Comparison of ENCODE assay signal across 9 mouse cellular contexts in the genomic region with DNA sequence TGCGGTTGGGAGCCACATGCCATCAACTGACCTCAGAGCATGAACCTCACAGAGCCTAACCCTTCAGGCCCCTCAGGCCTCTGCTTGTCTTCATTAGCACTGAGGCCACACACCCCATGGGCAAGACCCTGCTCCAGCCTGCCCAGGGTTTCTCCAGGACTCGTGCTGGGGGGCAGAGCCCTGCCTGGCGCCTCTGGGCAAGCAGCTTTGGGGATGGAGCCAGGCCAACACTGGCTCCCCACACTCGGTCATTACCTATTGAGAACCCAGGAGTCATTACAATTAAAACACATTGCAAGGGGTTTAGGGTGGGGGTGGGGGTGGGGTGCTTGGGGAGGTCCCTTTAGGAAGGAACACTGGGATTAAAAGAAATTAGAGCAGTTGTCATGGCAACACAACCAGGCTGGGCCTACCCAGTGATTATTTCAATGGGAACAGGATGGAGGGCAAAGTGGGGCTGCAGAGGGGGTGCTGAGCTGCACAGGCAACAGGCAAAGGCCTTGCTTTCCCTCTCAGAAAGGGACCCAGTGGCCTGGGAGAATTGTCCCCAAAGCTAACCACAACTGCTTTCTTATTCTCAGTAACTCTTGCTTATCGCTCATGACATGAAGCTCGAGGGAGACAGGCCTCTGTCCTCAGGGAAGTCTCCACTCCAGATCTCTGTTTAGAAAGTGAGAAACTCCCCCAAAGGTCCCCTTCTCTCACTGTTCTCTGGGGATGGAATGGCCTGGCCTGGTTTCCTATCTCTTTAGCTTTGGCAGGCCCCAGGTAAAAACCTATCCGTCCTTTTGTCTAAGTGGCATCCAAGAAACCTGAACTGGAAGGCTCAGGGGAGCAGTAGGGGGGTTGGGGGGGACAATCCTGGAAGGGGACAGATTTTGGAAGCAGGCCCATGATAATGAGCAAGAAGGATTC.
A peak's percentile ranks its signal among the peaks of the same experiment; 100 is the strongest.
DNase-seq lines count a peak whose midpoint lies in the region; ATAC-seq lines count a peak whose summit lies in the region.
"Had no signal": no experiment of that assay in that cellular context is flagged by ENCODE, and none has a peak within 500 bp of the region (broad histone marks: within the 10 kb centered on the region; RNA-seq: fewer than 3 reads in every experiment).

No protein-coding gene starts in this region.

- no peak for DNase-seq in kidney, adult 18-20 months
- DNase-seq in right cerebral cortex, postnatal 36 days (ENCODE audit: low spot score in 2 of 2), result peak; percentile 25 to 29
- no peak for DNase-seq in heart, postnatal 4 days
- DNase-seq in cerebellum, postnatal 14 days, result no peak
- DNase-seq: kidney, adult 11 months had no signal

- H3K4me3 ChIP-seq in kidney, embryonic 15.5 days (replicated peaks), result no peak overlapping the region
- H3K4me3 ChIP-seq in hindbrain, embryonic 13.5 days, result no peak overlapping the region
- H3K4me3 ChIP-seq in limb, embryonic 12.5 days (replicated peaks), result no peak overlapping the region

- peaks cover 46% of the 10 kb centered on the region for H3K4me1 ChIP-seq in kidney, embryonic 15.5 days
- peaks cover 47% of the 10 kb centered on the region for H3K4me1 ChIP-seq in hindbrain, embryonic 13.5 days (replicated peaks)
- H3K4me1 ChIP-seq in limb, embryonic 12.5 days (replicated peaks), result peaks cover 67% of the 10 kb centered on the region

- 72% methylated on average over 7 of the region's 7 CpGs for WGBS in kidney, embryonic 15.5 days
- WGBS in hindbrain, embryonic 13.5 days, result 28% methylated on average over 7 of the region's 7 CpGs
- WGBS in limb, embryonic 12.5 days, result 42% methylated on average over 7 of the region's 7 CpGs

- H3K36me3 ChIP-seq in kidney, embryonic 15.5 days, result no peaks in the 10 kb centered on the region
- H3K36me3 ChIP-seq in hindbrain, embryonic 13.5 days, result no peaks in the 10 kb centered on the region
- H3K36me3 ChIP-seq in limb, embryonic 12.5 days, result no peaks in the 10 kb centered on the region

- H3K27me3 ChIP-seq in kidney, embryonic 15.5 days, result no peaks in the 10 kb centered on the region
- H3K27me3 ChIP-seq in hindbrain, embryonic 13.5 days, result no peaks in the 10 kb centered on the region
- H3K27me3 ChIP-seq in limb, embryonic 12.5 days, result 0 out of 2 replicates have a peak, but pooled peaks cover 3% of the 10 kb centered on the region

- H3K27ac ChIP-seq in kidney, embryonic 15.5 days, result no peak overlapping the region
- H3K27ac ChIP-seq in hindbrain, embryonic 13.5 days, result peak overlapping the region; percentile 25
- peak overlapping the region; percentile 83 for H3K27ac ChIP-seq in limb, embryonic 12.5 days

- H3K9ac ChIP-seq in kidney, embryonic 15.5 days, result no peak overlapping the region
- peak overlapping the region; percentile 43; the same call in 1 of the 2 replicates for H3K9ac ChIP-seq in hindbrain, embryonic 13.5 days
- H3K9ac ChIP-seq in limb, embryonic 12.5 days (replicated peaks), result no peak overlapping the region

- no peaks in the 10 kb centered on the region for H3K9me3 ChIP-seq in kidney, embryonic 15.5 days (replicated peaks)
- no peaks in the 10 kb centered on the region for H3K9me3 ChIP-seq in hindbrain, embryonic 13.5 days
- no peaks in the 10 kb centered on the region for H3K9me3 ChIP-seq in limb, embryonic 12.5 days

- no peak overlapping the region for H3K4me2 ChIP-seq in kidney, embryonic 15.5 days
- no peak overlapping the region for H3K4me2 ChIP-seq in hindbrain, embryonic 13.5 days
- no peak overlapping the region for H3K4me2 ChIP-seq in limb, embryonic 12.5 days

- ATAC-seq in kidney, embryonic 15.5 days (replicated peaks; ENCODE audit: low FRiP score), result peak; percentile 16; the same call in 1 of the 2 replicates
- peak; percentile 71 for ATAC-seq in hindbrain, embryonic 13.5 days (ENCODE audit: low FRiP score)
- ATAC-seq in limb, embryonic 12.5 days (ENCODE audit: insufficient number of reproducible peaks, insufficient read depth, low FRiP score, low TSS enrichment, low read depth), result no peak
- ATAC-seq in megakaryocyte-erythroid progenitor cell, adult 5-6 weeks (replicated peaks; ENCODE audit: low FRiP score, low TSS enrichment, poor library complexity, severe bottlenecking), result no peak

Comparison
In these comparisons a context has a peak if more than half of its experiments do, and no peak if none do; other contexts are left out.
1. ATAC-seq: peak in kidney, embryonic 15.5 days (single experiment) and hindbrain, embryonic 13.5 days (single experiment); none in limb, embryonic 12.5 days (single experiment) and megakaryocyte-erythroid progenitor cell, adult 5-6 weeks (single experiment).
2. DNase-seq: peak in right cerebral cortex, postnatal 36 days (2 of 2); none in kidney, adult 18-20 months (single experiment), heart, postnatal 4 days (single experiment) and cerebellum, postnatal 14 days (0 of 2).